Comparison of ENCODE assay signal across 11 mouse cellular contexts in the genomic region with DNA sequence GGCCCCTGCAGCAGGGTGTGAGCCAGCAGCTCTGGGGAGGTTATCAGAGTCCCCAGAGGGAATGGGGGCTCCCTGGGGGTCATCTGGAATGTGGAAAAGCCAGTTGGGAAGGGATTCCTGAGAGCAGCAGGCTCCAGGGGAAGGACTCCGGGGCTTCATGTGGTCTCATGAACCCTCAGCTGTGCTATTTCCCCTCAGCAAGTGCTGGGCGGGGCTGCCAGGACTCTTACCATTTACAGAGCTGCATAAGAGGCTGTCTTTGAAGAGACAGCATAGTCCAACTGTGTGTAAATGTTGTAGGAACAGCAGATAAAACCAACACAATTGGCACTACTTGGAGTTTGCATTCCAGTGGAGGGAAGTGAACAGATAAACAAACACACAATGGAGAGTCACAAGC.
DNase-seq lines count a peak whose midpoint lies in the region; ATAC-seq lines count a peak whose summit lies in the region.
"Had no signal": no experiment of that assay in that cellular context is flagged by ENCODE, and none has a peak within 500 bp of the region (broad histone marks: within the 10 kb centered on the region; RNA-seq: fewer than 3 reads in every experiment).

No protein-coding gene starts in this region.

- H3K27ac ChIP-seq in hindbrain, embryonic 10.5 days = 0 out of 2 replicates have a peak overlapping the region, but pooled peaks have one; percentile 31
- no peak overlapping the region for H3K27ac ChIP-seq in hindbrain, embryonic 13.5 days
- H3K27ac ChIP-seq in heart, embryonic 12.5 days (ENCODE audit: poor library complexity, severe bottlenecking) = 0 out of 2 replicates have a peak overlapping the region, but pooled peaks have one; percentile 37
- no peak overlapping the region for H3K27ac ChIP-seq in midbrain, embryonic 16.5 days (ENCODE audit: low read length)
- H3K27ac ChIP-seq: forebrain, embryonic 13.5 days; limb, embryonic 15.5 days had no signal

- no peak overlapping the region for H3K4me3 ChIP-seq in hindbrain, embryonic 10.5 days
- no peak overlapping the region for H3K4me3 ChIP-seq in hindbrain, embryonic 13.5 days
- no peak overlapping the region for H3K4me3 ChIP-seq in heart, embryonic 12.5 days
- H3K4me3 ChIP-seq in midbrain, embryonic 16.5 days (ENCODE audit: low read depth, low read length) = no peak overlapping the region
- H3K4me3 ChIP-seq: forebrain, embryonic 13.5 days; limb, embryonic 15.5 days had no signal

- DNase-seq in hindbrain, embryonic 10.5 days (ENCODE audit: low spot score) = no peak
- DNase-seq in ES-CJ7 (ENCODE audit: low read depth, low spot score) = peak; percentile 10
- peak; percentile 47 to 57 for DNase-seq in kidney, postnatal 4 days
- DNase-seq in embryo, embryonic 10.5 days (ENCODE audit: low spot score) = no peak
- DNase-seq in embryo, embryonic 9.5 days (ENCODE audit: extremely low spot score) = no peak
- DNase-seq: cerebellum, adult 2 months had no signal

- H3K27me3 ChIP-seq in hindbrain, embryonic 10.5 days (ENCODE audit: insufficient read depth, poor library complexity, severe bottlenecking) = no peaks in the 10 kb centered on the region
- H3K27me3 ChIP-seq in hindbrain, embryonic 13.5 days = no peaks in the 10 kb centered on the region
- H3K27me3 ChIP-seq in heart, embryonic 12.5 days (replicated peaks) = no peaks in the 10 kb centered on the region
- H3K27me3 ChIP-seq in midbrain, embryonic 16.5 days (ENCODE audit: control insufficient read depth, insufficient read depth, low read depth, low read length) = no peaks in the 10 kb centered on the region
- H3K27me3 ChIP-seq: forebrain, embryonic 13.5 days; limb, embryonic 15.5 days had no signal

- WGBS in hindbrain, embryonic 10.5 days = 49% methylated on average over 2 of the region's 2 CpGs
- WGBS in hindbrain, embryonic 13.5 days = 56% methylated on average over 2 of the region's 2 CpGs
- 12% methylated on average over 2 of the region's 2 CpGs for WGBS in heart, embryonic 12.5 days
- WGBS in midbrain, embryonic 16.5 days = 50% methylated on average over 2 of the region's 2 CpGs

- H3K9me3 ChIP-seq in hindbrain, embryonic 10.5 days = no peaks in the 10 kb centered on the region
- no peaks in the 10 kb centered on the region for H3K9me3 ChIP-seq in hindbrain, embryonic 13.5 days
- no peaks in the 10 kb centered on the region for H3K9me3 ChIP-seq in heart, embryonic 12.5 days (replicated peaks)
- no peaks in the 10 kb centered on the region for H3K9me3 ChIP-seq in midbrain, embryonic 16.5 days (replicated peaks; ENCODE audit: control insufficient read depth, low read length, poor library complexity, severe bottlenecking)
- H3K9me3 ChIP-seq: forebrain, embryonic 13.5 days; limb, embryonic 15.5 days had no signal

- no peaks in the 10 kb centered on the region for H3K36me3 ChIP-seq in hindbrain, embryonic 10.5 days
- H3K36me3 ChIP-seq in hindbrain, embryonic 13.5 days = no peaks in the 10 kb centered on the region
- H3K36me3 ChIP-seq in heart, embryonic 12.5 days = no peaks in the 10 kb centered on the region
- no peaks in the 10 kb centered on the region for H3K36me3 ChIP-seq in midbrain, embryonic 16.5 days (ENCODE audit: control insufficient read depth, insufficient read depth, low read length)
- H3K36me3 ChIP-seq: limb, embryonic 15.5 days had no signal

- ATAC-seq in hindbrain, embryonic 13.5 days (ENCODE audit: low FRiP score) = no peak
- no peak; the same call in 1 of the 2 replicates for ATAC-seq in heart, embryonic 12.5 days (ENCODE audit: insufficient number of reproducible peaks, low FRiP score)
- no peak for ATAC-seq in midbrain, embryonic 16.5 days
- ATAC-seq: forebrain, embryonic 13.5 days had no signal

- peaks cover 12% of the 10 kb centered on the region; the same call in 1 of the 2 replicates for H3K4me1 ChIP-seq in hindbrain, embryonic 10.5 days (replicated peaks)
- peaks cover 4% of the 10 kb centered on the region; the same call in 1 of the 2 replicates for H3K4me1 ChIP-seq in hindbrain, embryonic 13.5 days (replicated peaks)
- H3K4me1 ChIP-seq in heart, embryonic 12.5 days (replicated peaks) = peaks cover 27% of the 10 kb centered on the region
- no peaks in the 10 kb centered on the region for H3K4me1 ChIP-seq in midbrain, embryonic 16.5 days (ENCODE audit: control insufficient read depth, insufficient read depth, low read length)

- H3K4me2 ChIP-seq in hindbrain, embryonic 13.5 days = no peak overlapping the region
- no peak overlapping the region for H3K4me2 ChIP-seq in heart, embryonic 12.5 days
- H3K4me2 ChIP-seq in midbrain, embryonic 16.5 days (ENCODE audit: low read length) = no peak overlapping the region
- H3K4me2 ChIP-seq: forebrain, embryonic 13.5 days; limb, embryonic 15.5 days had no signal

- H3K9ac ChIP-seq in hindbrain, embryonic 13.5 days = no peak overlapping the region
- H3K9ac ChIP-seq in heart, embryonic 12.5 days = no peak overlapping the region
- H3K9ac ChIP-seq in midbrain, embryonic 16.5 days (ENCODE audit: low read depth, low read length) = no peak overlapping the region
- H3K9ac ChIP-seq: forebrain, embryonic 13.5 days; limb, embryonic 15.5 days had no signal

Comparison
In these comparisons a context has a peak if more than half of its experiments do, and no peak if none do; other contexts are left out.
1. H3K27ac ChIP-seq: peak in hindbrain, embryonic 10.5 days (single experiment) and heart, embryonic 12.5 days (single experiment); none in hindbrain, embryonic 13.5 days (single experiment) and midbrain, embryonic 16.5 days (single experiment).
2. DNase-seq: peak in ES-CJ7 (single experiment) and kidney, postnatal 4 days (2 of 2); none in hindbrain, embryonic 10.5 days (single experiment), embryo, embryonic 10.5 days (single experiment) and embryo, embryonic 9.5 days (single experiment).